Mouse (Mus musculus): ENCODE results near the gene St3gal3. TPM values are rescaled to one million over a fixed set of nuclear protein-coding genes. Genes with fewer than 3 reads are reported as not detected.

Gene St3gal3
- polyA plus RNA-seq, 1 experiment from 2014 or later, result 10.8 TPM

DNA sequence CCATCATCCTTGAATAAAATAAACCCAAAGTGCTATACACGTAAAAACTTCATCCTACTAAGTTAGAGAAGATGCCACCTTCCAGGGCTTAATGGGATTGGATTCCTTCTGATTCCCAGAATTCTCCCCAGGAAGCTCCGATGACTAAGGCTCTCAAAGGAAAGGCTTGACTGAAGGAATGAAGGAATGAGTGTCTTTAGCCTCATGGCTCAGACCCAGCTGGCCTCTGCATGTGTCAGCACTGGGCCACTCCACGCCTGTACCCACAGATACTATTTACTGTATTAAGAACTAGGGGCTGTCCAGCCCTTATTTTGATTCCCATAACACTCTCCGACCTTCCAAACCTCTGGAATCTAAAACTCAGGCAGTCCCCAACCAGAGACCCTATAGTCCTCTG lies 200.6 kb downstream of the St3gal3 start:
- H3K9me3 ChIP-seq, result no peaks in the 10 kb centered on the region
- peaks cover 7% of the 10 kb centered on the region; the same call in 1 of the 2 replicates for H3K36me3 ChIP-seq
- no peak for ATAC-seq (ENCODE audit: insufficient number of reproducible peaks, insufficient read depth, low FRiP score, low TSS enrichment)
- H3K4me1 ChIP-seq, result peaks cover 8% of the 10 kb centered on the region
- H3K27me3 ChIP-seq, result peaks cover 9% of the 10 kb centered on the region; the same call in 1 of the 2 replicates
- H3K27ac ChIP-seq, result no peak overlapping the region
- no peak overlapping the region for H3K4me3 ChIP-seq
- WGBS, result 88% methylated on average over 4 of the region's 4 CpGs
- no peak overlapping the region for H3K4me2 ChIP-seq (replicated peaks)
- H3K9ac ChIP-seq, result no peak overlapping the region

DNA sequence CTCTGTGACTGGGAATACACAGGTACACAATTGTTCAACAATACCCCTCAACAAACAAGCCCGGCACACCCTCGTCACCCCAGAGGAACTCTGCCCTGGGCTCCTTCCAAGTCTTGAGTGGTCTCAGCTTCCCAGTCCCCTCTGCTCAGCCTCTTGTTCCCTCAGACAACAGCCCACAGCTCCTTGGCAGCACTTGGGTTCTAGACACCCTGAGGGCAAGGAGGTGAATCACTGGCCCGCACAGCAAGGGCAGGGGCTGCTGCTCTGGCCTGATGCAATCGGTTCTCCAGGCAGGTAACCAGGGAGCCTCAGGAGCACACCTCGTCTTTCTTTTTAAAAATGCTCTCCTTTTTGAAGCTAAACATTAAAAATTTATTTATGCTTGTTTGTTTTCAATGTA lies 201.5 kb downstream of the St3gal3 start:
- Histone ChIP-seq H3K36me3 (peaks cover 7% of the 10 kb centered on the region; the same call in 1 of the 2 replicates), H3K9ac (no peak overlapping the region), H3K4me2 (replicated peaks) (no peak overlapping the region), H3K9me3 (no peaks in the 10 kb centered on the region), H3K27me3 (peaks cover 12% of the 10 kb centered on the region; the same call in 1 of the 2 replicates), H3K4me3 (no peak overlapping the region), H3K4me1 (peaks cover 16% of the 10 kb centered on the region), H3K27ac (no peak overlapping the region)
- no peak for ATAC-seq (ENCODE audit: insufficient number of reproducible peaks, insufficient read depth, low FRiP score, low TSS enrichment)
- WGBS, result 82% methylated on average over 5 of the region's 5 CpGs

DNA sequence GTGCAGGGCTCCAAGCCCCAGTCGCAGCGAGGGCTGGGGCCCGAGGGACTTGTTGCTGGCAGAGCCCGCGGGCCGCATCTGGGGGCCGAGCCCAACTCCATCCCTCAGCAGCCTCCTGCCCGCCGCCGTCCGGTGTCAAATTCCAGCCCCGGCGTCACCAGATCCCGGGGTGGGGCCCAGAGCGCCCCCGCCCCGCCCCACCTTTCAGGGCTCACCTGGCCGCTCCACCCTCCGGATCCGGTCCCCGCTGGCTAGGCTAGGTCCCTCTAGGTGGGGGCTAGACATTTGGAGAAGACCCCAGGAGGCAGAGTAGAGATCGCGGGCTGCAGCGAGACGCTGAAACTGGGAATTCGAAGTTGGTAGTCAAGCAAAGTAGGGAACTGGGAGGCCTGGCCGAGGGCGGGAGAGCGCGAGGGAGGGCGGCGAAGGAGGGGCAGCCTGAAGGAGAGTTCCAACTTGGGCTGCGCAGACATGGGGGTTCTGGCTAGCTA lies 205.3 kb downstream of the St3gal3 start, which contains the start of gene Artn:
Gene Artn (minus strand): TSS at position 373 of the 491 bp plus-strand sequence.
- no peaks in the 10 kb centered on the region for H3K36me3 ChIP-seq
- peak; percentile 44; the same call in 1 of the 2 replicates for ATAC-seq (ENCODE audit: insufficient number of reproducible peaks, insufficient read depth, low FRiP score, low TSS enrichment)
- no peak within 1 kb of the TSS; the same call in none of the 2 replicates for H3K27ac ChIP-seq
- peak within 1 kb of the TSS; percentile 37 for H3K9ac ChIP-seq
- under 1% methylated on average over 33 of the region's 33 CpGs for WGBS
- peak within 1 kb of the TSS; percentile 85 for H3K4me2 ChIP-seq (replicated peaks)
- H3K4me3 ChIP-seq, result peak within 1 kb of the TSS; percentile 39
- no peaks in the 10 kb centered on the region for H3K9me3 ChIP-seq
- peaks cover 50% of the 10 kb centered on the region for H3K27me3 ChIP-seq
- peaks cover 29% of the 10 kb centered on the region for H3K4me1 ChIP-seq

DNA sequence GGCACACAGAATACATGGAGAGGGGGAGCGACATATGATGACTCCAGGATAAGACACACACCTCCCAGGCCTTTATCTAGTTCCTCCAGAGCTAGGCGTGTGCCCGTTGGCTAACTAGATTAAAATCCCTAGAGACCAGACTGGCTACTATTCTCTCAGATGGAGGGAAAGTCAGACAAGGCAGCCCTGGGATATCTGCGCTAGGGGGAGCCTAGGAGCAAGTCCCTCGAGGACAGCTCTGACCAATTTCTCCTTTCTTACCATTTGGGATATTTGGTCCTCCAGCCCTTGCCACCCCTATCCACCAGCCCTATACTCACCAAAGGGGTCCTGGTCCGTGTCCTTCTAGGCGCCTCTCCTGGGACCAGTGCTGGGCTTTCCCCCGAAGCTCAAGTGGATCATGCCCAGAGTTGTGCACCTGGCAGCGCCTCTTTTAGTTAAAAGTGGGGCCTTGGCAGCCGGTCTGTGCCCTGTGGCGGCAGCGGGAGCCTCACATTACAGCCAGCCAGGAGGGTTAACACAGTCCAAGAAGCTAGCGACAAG lies 205.9 kb downstream of the St3gal3 start:
- Histone ChIP-seq H3K9me3 (no peaks in the 10 kb centered on the region), H3K4me3 (peak overlapping the region; percentile 39), H3K27me3 (peaks cover 50% of the 10 kb centered on the region), H3K4me2 (replicated peaks) (peak overlapping the region; percentile 85), H3K36me3 (no peaks in the 10 kb centered on the region), H3K9ac (peak overlapping the region; percentile 37), H3K4me1 (peaks cover 29% of the 10 kb centered on the region), H3K27ac (no peak overlapping the region; the same call in none of the 2 replicates)
- no peak for ATAC-seq (ENCODE audit: insufficient number of reproducible peaks, insufficient read depth, low FRiP score, low TSS enrichment)
- 1% methylated on average over 13 of the region's 13 CpGs for WGBS

DNA sequence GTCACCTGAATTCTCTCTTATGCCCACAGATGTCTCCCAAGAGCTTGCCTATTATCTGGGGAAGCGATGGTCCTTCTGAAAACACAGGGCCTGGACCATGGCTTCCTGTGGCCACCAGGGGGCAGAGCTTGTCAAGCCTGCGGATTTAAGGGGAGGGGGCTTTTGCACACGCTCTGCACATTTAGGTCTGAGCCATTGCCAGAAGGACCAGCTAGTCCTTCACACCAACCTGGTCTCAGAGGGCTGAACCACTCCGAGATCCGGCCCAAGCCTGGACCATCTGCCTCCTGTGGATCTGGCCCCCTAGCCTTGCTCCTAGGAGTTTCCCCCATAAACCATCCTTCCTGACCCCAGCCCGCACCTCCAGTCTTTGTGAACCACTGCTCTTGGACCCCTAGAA lies 206.5 kb downstream of the St3gal3 start:
- 17% methylated on average over 6 of the region's 6 CpGs for WGBS
- H3K27me3 ChIP-seq, result peaks cover 50% of the 10 kb centered on the region
- H3K4me3 ChIP-seq, result no peak overlapping the region
- peaks cover 29% of the 10 kb centered on the region for H3K4me1 ChIP-seq
- H3K9me3 ChIP-seq, result no peaks in the 10 kb centered on the region
- H3K36me3 ChIP-seq, result no peaks in the 10 kb centered on the region
- no peak for ATAC-seq (ENCODE audit: insufficient number of reproducible peaks, insufficient read depth, low FRiP score, low TSS enrichment)
- 0 out of 2 replicates have a peak overlapping the region, but pooled peaks have one; percentile 85 for H3K4me2 ChIP-seq (replicated peaks)
- no peak overlapping the region for H3K9ac ChIP-seq
- no peak overlapping the region for H3K27ac ChIP-seq

DNA sequence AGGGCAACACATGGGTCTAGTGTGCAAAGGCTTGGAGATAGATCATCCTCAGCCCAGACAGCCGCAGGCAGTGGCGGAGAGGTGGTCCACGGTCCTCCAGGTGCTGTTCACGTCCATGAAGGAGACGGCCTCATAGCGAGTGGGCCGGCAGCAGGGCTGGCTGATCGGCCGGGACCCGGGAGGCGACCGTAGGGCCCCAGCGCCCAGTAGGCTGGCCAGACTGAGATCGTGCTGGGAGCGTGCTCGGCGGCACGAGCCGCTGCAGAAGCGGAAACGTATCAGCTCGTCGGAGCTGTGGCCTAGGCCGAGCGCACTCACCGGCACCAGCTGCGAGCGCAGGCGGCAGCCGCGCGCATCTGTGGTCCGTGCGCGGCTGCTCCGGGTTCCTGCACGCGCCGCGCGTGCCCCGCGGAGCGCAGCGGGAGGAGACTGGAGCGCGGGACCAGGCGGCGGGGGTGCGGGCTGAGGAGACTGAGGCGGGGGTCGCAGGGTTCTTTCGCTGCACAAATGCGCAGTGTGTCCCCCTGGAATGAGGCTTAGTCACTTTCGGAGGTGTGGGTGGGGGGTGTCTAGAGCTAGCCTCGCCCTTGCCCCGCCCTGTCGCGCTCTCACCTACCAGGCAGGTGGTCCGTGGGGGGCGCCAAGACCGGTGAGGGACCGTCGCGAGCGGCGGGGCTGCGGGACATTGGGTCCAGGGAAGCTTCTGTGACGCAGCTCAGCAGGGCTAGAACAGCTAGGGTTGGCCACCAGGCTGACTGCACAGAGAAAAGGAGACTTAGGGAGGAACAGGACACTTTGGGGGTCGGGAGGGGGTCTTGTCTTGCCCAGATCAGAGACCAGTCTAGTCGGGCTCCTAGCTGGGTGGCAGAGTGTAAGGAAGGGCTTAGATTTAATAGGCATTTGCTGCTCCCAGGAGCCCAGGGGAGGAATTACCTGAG lies 207.9 kb downstream of the St3gal3 start:
- peaks cover 54% of the 10 kb centered on the region for H3K27me3 ChIP-seq
- under 1% methylated on average over 71 of the region's 71 CpGs for WGBS

DNA sequence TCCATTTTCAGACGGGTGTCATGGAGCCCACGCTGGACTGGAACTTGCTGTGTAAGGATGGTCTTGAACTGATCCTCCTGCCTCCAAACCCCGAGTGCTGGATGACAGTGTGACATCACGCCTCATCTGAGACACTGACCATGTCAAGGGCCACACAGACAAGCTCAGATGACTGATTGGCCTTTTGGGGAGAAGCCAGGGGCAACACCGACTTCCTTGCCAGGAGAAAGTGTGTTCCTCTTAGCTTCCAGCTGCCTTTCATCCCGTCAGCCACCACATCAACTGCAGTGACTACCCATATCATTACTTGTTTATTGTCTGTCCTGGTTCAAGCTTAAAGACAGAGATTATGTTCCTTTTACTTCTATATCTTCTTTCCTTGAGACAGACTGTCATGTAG lies 209.8 kb downstream of the St3gal3 start:
- Histone ChIP-seq H3K36me3 (no peaks in the 10 kb centered on the region), H3K27me3 (peaks cover 47% of the 10 kb centered on the region), H3K4me1 (peaks cover 29% of the 10 kb centered on the region), H3K9me3 (no peaks in the 10 kb centered on the region), H3K27ac (no peak overlapping the region), H3K4me3 (no peak overlapping the region), H3K4me2 (replicated peaks) (no peak overlapping the region), H3K9ac (no peak overlapping the region)
- WGBS, result 68% methylated on average over 4 of the region's 6 CpGs
- ATAC-seq (ENCODE audit: insufficient number of reproducible peaks, insufficient read depth, low FRiP score, low TSS enrichment), result no peak

More for the DNA sequence above, 207.9 kb downstream of the St3gal3 start:
- Histone ChIP-seq H3K9ac (peak overlapping the region; percentile 46), H3K4me3 (peak overlapping the region; percentile 49), H3K4me1 (peaks cover 29% of the 10 kb centered on the region), H3K36me3 (no peaks in the 10 kb centered on the region), H3K27ac (no peak overlapping the region), H3K9me3 (no peaks in the 10 kb centered on the region), H3K4me2 (replicated peaks) (peak overlapping the region; percentile 92)
- peak; percentile 37; the same call in 1 of the 2 replicates for ATAC-seq (ENCODE audit: insufficient number of reproducible peaks, insufficient read depth, low FRiP score, low TSS enrichment)

DNA sequence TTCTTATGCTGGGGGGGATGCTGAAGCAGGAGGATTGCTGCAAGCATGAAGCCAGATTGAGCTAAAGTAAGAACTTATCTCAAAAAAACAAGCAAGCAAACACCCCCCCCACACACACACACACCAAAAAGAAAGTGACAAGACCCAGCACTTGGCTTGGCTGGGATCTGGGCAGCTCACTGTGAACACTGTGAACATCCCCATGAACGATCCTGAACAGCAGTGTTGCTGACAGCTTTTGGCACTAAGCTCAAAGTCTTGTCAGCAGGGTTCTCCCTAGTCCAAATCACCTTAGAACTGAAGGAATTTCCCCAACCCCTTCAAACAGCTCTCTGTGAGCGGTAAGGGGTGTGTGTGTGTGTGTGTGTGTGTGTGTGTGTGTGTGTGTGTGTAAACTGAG lies 211.3 kb downstream of the St3gal3 start:
- H3K4me1 ChIP-seq, result peaks cover 15% of the 10 kb centered on the region
- ATAC-seq (ENCODE audit: insufficient number of reproducible peaks, insufficient read depth, low FRiP score, low TSS enrichment), result no peak
- peaks cover 44% of the 10 kb centered on the region for H3K27me3 ChIP-seq

DNA sequence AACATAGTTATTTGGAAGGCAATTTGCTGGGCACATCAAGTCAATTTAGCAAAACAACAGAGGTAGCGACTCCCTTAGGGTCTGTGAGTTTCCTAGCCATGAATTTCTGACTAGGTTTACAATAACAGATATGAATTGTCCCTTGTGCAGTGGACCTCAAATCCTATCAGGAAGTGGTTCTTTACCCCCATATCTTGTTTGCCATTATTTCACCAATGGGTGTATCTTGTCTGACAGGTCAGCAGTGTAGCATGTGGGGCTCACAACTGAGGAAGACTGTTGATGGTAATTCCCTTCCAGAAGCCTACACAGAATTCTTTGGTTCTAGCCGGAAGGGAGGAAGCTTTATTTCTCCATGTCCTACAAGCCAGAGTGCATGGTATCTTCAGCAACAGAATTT lies 213.4 kb downstream of the St3gal3 start:
- no peak for ATAC-seq (ENCODE audit: insufficient number of reproducible peaks, insufficient read depth, low FRiP score, low TSS enrichment)
- Histone ChIP-seq H3K36me3 (no peaks in the 10 kb centered on the region), H3K27ac (no peak overlapping the region), H3K4me3 (no peak overlapping the region), H3K9ac (no peak overlapping the region), H3K27me3 (peaks cover 23% of the 10 kb centered on the region), H3K4me2 (replicated peaks) (no peak overlapping the region), H3K9me3 (no peaks in the 10 kb centered on the region), H3K4me1 (no peaks in the 10 kb centered on the region)
- 84% methylated on average over 2 of the region's 2 CpGs for WGBS

More for the DNA sequence above, 211.3 kb downstream of the St3gal3 start:
- Histone ChIP-seq H3K27ac (no peak overlapping the region), H3K9ac (no peak overlapping the region), H3K9me3 (no peaks in the 10 kb centered on the region), H3K4me3 (no peak overlapping the region), H3K36me3 (no peaks in the 10 kb centered on the region), H3K4me2 (replicated peaks) (no peak overlapping the region)
- whole genome bisulfite sequencing, result 57% methylated on average over 2 of the region's 2 CpGs

DNA sequence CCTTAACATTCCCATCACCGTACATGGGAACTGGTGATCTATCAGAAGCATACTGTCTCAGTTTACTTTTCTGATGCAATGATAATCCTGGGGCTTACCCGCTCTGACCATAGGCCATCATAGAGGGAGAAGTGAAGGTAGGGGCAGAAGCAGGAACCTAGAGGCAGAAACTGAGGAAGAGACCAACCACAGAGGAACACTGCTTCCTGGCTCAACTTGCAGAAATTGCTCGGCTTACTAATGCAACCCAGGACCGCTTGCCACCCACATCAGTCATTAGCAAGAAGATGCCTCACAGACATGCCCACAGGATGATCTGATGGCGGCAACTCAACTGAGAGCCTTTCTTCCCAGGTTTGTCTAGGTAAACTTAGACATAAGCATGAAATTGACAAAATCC lies 216.0 kb downstream of the St3gal3 start:
- H3K9ac ChIP-seq, result no peak overlapping the region
- WGBS, result 86% methylated on average over 5 of the region's 5 CpGs
- ATAC-seq (ENCODE audit: insufficient number of reproducible peaks, insufficient read depth, low FRiP score, low TSS enrichment), result no peak
- H3K27me3 ChIP-seq, result peaks cover 4% of the 10 kb centered on the region; the same call in 1 of the 2 replicates
- no peaks in the 10 kb centered on the region for H3K9me3 ChIP-seq
- no peak overlapping the region for H3K27ac ChIP-seq
- no peak overlapping the region for H3K4me2 ChIP-seq (replicated peaks)
- no peak overlapping the region for H3K4me3 ChIP-seq
- H3K36me3 ChIP-seq, result no peaks in the 10 kb centered on the region
- peaks cover 12% of the 10 kb centered on the region for H3K4me1 ChIP-seq

DNA sequence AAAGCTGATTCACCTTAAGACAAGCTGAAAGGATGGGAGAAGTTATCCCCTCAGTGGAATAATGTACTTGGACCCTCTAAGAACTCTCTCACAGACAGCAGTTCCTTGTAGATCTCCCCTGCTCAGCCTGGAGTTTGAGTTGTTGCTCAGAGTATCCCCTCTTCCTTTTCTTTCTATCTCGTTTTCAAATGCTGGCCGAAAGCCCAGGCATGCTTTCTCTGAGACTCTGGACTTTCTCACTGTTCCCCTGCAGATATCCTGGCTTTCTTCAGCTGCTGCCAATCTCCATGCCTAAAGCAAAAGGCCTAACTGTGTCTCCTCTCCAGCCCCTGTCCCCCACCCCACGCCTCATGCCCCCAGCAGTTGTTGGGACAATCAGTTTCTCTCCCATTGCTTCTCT lies 216.5 kb downstream of the St3gal3 start:
- no peaks in the 10 kb centered on the region for H3K36me3 ChIP-seq
- WGBS, result 81% methylated on average over 3 of the region's 3 CpGs
- peaks cover 17% of the 10 kb centered on the region for H3K4me1 ChIP-seq
- H3K4me3 ChIP-seq, result no peak overlapping the region
- no peak for ATAC-seq (ENCODE audit: insufficient number of reproducible peaks, insufficient read depth, low FRiP score, low TSS enrichment)
- H3K9ac ChIP-seq, result no peak overlapping the region
- no peaks in the 10 kb centered on the region for H3K9me3 ChIP-seq
- H3K27me3 ChIP-seq, result peaks cover 4% of the 10 kb centered on the region; the same call in 1 of the 2 replicates
- H3K27ac ChIP-seq, result no peak overlapping the region
- H3K4me2 ChIP-seq (replicated peaks), result no peak overlapping the region

All from embryonic facial prominence, embryonic 12.5 days (tissue).